Mouse (Mus musculus) cerebellum, adult (tissue): ENCODE data around the gene Sptan1.

Experiments
- ATAC-seq: cut with Nextera tagmentation; 2 replicates; pipeline ENCODE4 v1.9.2; 2017; ENCODE audit warnings: mild to moderate bottlenecking, moderate library complexity, mixed read lengths; ENCODE audit not compliant: insufficient number of reproducible peaks, low FRiP score, low TSS enrichment

The Sptan1 gene

DNA sequence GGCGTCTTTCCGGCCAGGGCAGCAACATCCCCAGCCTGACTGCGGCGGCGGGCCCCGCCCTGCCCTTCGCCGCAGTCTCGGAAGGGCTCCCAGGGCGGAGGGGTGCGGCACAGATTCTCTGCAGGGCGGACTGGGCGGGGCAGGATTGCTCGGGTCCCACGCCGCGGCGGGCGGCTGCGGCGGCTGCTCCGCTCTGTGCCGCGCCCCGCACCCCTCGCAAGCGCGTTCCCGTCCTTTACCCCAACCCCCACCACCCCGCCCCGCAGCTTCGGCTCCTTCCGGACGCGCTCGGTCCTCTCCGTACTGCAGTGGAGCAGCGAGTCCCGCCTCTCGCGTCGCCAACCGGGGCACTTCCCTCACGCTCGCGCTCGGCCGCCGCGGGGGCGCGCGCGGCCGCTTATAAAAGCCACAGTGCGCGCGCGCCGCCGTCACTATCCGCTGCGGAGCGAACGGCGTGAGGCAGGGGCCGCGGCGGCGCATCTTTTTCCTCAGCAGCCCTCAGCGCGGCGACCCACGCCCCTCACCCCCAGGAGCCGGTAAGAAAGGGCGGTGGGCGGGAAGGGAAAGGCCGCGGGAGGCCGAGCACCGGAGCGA, at the start of gene Sptan1:
TSS of gene Sptan1 (plus strand) at position 311 of the 594 bp plus-strand sequence.
- peak; percentile 91 for ATAC-seq

DNA sequence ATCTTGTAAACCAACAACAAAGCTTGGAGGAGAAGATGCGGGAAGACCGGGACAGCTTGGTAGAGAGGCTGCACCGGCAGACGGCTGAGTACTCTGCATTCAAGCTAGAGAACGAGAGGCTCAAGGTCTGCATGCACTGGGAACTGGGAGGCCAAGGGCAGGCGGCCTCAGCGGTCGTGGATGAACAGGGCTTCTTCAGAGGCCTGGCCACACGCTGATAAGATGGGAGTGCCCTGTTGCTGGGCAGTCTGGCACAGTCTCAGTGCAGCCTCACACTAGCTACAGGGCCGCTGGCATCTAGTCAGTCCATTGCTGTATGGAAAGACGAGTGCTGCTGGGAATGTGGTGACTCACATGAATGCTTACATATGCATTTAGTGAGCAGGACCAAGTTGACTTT, 47.7 kb upstream of the Sptan1 start:
- ATAC-seq: no peak

DNA sequence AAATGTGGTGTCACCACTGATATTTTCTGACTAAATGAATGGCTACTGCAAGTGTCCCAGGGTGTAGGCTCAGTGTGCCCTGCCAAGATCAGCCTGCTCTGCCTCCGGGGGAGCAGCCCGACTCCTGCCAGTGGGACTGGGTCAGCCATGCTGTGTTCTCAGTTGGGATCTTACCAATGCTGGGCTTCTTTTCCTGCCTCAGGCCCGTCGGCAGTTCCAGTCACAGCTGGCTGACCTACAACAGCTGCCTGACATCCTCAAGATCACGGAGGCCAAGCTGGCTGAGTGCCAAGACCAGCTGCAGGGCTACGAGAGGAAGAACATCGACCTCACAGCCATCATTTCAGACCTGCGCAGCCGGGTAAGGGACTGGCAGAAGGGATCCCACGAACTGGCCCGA, 43.3 kb upstream of the Sptan1 start:
- ATAC-seq: no peak

DNA sequence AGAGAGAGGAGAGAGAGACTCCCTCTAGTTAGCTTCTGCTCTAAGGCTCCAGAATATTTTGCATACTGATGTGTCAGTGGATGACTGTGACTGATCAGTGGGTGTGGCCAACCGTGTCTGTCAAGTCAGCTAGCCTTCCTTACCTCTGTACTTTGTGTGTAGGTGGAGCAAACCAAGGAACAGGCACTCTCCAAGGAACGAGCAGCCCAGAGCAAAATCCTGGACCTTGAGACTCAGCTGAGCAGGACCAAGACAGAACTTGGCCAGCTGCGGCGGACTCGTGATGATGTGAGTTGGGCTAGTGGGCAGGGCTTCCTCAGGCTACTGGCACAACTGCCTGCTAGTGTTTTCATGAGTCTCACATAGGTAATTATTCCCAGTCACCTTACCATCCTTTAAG, 38.8 kb upstream of the Sptan1 start:
- ATAC-seq: no peak

DNA sequence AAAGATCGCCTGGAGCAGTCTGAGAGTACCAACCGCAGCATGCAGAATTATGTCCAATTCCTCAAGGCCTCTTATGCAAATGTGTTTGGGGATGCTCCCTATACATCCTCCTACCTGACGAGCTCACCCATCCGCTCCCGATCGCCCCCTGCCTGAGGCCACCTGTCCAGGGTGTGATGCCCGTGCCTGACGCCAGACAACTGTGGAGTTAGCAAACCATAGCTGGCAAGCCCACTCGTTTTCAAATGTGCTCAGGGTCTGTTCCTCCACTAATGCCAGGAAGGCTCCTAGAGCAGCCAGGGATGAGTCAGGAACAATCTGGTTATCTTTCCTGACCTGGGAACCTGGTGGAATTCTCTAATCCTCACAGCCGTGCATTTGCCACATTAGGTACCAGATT, 34.9 kb upstream of the Sptan1 start:
- ATAC-seq: peak; percentile 90

DNA sequence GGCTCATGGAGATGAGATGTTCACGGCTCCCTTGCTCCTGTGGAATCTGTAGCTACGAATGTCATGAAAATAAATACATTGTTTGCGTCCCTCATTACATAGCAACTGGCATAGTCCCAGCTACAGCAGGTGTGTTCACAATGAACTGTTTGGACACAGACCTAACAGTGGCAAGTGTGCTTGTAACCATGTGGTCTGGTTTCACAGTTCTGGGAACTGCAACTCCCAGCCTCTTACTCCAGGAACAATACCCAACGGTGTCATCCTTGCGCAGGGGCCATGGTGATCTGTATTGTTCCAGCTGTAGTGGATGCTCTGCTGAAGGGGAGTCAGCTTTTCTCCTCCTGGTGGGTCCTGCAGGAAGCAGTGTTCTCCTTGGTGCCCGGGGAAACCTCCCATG, 34.2 kb upstream of the Sptan1 start:
- ATAC-seq: no peak

DNA sequence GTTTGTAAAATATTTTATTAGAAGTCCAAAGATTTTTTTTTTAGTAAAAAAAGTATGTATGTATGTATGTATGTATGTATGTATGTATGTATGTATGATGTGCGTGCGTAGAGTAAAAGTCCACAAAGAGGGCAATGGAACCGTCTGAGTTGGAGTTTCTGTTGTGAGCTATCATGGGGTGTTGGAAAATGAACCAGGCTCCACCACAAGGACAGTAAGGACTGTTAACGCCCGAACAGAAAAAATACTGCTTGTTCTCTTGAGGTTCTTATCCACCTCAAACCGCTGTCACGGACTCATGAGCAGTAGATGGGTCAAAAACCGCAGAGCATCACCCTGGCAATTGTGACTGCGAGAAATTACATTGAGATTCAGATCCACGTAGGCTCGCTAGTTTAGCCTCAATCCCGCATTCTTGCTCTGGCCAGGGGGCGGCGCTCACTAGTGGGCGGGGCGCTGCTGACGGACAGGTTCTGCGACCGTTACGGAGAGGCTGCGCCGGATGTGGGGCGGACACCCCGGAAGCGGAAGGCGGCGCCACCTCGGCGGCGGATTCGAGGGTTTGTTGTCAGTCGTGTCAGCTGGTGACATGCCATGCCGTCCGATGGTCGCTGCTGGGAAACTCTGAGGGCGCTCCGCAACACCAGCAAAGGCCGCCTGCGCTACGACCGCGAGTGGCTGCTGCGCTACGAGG, 30.3 kb upstream of the Sptan1 start, which contains the start of gene Gle1:
TSS of gene Gle1 (plus strand) at position 521 of the 694 bp plus-strand sequence.
- ATAC-seq: peak; percentile 71

DNA sequence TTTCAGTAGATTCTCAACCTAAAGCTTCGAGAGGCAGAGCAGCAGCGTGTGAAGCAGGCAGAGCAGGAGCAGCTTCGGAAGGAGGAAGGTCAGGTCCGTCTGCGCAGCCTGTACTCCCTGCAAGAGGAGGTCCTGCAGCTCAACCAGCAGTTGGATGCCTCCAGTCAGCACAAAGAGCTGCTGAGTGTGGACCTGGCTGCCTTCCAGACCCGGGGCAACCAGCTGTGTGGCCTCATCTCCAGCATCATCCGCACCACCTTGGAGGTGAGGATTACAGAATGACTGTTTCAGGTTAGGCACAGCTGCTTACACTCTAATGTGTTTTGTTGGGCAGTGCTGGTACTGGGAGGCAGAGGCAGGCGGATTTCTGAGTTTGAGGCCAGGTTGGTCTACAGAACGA, 25.3 kb upstream of the Sptan1 start:
- ATAC-seq: no peak

DNA sequence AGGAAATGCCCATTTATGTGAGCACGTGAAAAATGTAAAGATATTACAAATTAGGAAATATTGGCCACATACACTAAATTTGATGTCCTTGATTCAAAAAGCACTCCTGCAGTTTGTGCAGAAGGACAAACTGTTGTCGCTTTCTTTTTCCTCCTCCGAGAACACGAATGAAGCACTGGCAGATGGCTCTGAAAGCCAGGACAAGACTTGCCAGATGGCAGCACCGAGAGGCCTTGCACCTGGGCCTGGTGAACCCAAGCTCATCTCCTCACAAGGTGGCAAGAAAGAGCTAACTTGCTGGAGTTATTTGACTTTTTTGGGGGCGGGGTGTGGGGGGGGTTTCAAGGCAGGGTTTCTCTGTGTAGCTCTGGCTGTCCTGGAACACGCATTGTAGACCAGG, 24.5 kb upstream of the Sptan1 start:
- ATAC-seq: no peak

DNA sequence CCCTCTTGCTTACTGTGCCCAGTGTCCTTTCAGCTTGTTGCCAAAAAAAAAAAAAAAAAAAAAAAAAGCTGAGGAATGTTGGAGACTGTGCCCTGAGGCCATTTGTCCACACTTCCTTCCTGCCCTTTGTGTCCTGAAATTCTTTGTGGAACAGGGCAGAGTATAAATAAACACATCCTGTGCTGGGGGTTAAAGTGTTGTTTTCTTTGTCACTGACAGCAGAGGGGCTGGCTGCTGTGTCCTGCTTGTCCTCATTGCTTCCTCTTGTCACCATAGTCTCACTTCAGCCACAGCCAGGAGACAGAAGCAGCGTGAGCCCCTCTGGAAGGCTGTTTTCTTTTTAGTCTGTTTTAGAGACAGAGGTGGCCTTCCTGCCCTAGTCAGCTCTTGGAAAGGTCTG, 20.6 kb upstream of the Sptan1 start:
- ATAC-seq: no peak

DNA sequence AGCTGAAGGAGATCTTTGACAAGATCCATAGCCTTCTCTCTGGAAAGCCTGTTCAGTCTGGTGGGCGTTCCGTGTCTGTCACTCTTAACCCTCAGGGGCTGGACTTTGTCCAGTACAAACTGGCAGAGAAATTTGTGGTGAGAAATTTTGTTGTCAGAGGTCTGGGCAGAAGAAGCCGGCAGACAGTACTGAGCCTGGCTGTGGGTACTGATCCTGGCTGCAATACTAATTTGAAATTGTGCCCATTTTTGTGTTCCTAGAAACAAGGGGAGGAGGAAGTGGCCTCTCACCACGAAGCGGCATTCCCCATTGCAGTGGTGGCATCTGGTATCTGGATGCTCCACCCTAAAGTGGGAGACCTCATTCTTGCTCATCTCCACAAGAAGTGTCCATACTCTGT, 16.5 kb upstream of the Sptan1 start:
- ATAC-seq: no peak

DNA sequence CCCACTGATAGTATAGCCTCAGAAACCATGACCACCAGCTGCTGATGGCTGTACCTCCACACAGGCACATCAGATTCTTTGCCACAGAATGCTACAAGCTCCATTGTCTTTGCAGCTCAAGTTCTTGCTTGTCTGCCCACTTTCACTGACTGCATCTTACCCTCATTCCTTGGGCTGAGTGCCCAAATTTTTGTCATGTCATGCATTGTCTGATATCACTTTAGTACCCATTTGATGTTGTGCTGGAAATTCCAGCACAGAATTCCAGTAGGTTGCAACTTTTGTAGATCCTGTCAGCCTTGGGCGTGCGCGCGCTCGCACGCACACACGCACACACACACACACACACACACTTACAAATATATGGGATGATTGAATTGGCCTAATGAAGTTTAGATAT, 4.1 kb upstream of the Sptan1 start:
- no peak for ATAC-seq

DNA sequence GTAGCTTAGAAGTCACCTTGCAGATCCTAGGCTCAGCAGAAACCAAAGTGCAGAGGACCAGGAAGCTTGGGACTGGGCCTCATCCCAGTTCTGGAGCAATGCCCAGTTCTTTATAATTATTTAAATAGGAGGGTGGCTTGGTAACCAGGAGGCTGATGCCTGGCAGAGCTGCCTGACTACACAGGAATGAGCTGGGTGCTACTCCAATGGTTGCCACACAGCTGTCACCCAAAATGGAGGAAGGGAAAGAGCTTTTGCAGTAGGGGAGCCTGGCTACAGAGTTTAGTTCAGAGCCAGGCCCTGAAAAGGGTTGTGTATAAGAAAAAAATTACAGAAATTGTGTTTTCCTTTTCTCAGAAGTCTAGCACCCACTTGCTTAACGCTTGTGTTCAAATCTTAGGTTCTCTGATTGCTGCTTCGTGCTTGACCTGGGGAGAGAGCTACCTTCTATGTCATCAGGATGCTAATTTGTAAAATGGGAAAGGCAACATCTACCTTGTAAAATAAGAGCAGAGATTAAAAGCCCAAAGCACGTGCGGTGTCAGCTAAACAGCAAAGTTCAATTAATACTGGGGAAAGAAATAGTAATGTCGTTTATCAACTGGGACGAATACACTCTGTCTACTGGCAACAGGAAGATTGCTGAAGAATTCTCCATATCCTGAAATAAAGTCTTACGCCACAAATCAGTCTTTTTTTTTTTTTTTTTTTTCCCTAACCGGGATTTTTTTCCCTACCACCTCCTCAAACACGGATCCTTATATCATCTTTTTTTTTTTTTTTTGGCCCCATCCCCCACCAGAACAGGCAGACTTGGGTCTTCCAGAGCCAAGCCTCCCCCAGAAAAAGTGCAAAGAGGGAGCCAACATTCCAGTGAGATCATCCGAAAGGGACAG, 758 bp upstream of the Sptan1 start:
- ATAC-seq: no peak

DNA sequence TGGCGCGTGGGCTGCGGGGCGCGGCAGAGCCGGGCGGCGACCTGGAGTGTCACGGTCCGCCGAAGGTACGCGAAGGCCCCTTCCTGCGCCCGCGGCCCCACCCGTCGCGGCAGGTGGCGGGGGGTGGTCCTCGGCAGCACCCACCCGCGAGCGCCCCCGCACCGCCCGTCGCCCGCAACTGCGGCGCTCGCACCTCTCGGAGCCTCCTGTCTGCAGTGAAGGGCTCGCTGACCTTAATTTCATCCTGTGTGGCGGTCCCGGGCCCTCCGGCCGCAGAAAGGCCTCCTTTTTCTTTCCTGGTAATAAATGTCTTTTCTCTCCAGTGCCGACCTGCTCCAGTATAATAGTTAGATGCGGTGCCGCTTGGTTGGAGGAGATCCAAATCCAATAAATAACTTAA, 546 bp downstream of the Sptan1 start:
- ATAC-seq: no peak

DNA sequence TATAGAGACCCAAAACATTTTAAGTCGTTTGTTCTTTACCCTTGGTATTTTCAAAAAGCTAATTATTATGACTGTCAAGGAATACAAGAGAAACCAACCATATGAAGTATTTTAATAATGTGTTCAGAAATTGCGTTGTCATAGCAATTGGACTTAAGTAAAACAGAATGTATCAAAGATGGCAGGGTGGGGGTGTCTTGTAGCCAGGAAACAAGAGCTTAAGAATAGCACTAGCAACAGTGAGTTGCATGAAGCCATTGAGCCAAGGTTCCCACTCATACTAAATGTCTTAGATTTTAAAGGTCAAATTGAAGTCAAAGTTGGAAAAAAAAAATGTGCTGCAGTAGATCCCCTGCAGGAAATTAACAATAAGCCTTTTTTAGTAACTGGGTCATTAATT, 1.5 kb downstream of the Sptan1 start:
- no peak for ATAC-seq

DNA sequence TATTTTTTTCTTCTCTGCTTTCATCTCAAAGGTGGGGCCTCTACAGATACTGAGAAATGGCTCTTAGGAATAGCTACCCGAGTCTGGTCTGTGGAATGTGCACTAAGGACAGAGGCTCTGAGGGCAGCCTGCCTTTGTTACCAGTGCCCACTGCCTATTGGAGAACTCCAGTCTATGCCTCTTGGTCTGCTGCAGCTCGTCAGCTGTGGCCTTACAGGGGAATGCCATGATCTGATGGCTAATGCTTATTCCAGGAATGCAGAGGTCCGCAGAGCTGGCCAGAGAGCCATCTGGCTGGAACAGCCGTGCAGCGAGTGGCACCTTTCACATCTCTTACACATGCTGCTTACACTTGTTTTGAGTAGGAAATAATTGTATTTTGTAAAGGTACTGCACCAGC, 2.4 kb downstream of the Sptan1 start:
- ATAC-seq: no peak

DNA sequence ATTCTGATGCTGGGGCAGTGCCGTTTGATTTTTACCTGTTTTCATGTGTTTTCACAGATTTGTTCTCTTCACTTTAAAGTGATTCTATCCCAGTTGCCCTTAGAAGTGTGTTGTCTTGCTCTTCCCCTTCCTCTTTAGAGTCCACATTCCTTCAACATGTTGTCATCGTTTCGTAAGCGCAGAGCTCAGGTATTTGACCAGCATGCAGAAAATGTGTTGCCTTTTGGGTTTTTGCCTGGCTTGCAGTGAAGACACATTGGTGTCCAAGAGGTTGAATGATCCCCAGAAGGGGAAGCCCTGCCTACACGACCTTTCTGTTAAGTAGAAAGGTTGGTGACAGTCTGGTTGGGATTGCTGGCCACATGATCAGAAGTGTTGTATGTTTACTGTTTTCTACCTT, 3.3 kb downstream of the Sptan1 start:
- no peak for ATAC-seq

DNA sequence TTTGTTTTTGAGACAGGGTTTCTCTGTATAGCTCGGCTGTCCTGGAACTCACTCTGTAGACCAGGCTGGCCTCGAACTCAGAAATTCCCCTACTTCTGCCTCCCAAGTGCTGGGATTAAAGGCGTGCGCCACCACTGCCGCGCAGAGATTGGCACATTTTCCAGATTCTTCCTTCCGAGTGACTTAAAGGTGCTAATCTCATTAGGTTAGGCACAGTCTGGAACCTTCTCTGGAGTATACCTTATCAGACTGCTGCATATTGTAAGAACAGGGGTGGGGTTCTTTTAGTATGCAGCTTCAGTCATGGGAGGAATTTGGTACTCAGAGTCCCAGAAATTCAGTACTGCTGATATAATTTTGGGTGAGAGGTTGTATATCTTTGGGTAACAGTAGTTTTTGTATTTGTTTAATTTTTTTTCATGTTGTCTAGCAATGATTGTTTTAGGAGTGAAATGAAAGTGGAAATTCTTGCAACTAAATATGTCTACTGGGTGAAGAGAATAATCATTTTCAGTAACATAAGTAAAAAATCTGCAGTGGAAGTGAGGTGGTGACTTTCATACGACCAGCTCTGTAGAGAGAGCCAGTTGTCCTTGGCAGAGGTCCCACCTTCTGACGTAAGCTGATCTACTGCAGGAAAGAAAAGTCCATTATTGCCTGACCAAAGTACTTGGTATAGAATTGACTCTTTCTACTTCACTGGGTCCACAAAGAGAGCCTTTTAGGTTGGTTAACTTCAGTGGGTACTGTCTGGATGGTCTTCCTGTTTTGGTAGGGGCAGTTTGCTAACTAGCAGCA, 6.7 kb downstream of the Sptan1 start:
- no peak for ATAC-seq

DNA sequence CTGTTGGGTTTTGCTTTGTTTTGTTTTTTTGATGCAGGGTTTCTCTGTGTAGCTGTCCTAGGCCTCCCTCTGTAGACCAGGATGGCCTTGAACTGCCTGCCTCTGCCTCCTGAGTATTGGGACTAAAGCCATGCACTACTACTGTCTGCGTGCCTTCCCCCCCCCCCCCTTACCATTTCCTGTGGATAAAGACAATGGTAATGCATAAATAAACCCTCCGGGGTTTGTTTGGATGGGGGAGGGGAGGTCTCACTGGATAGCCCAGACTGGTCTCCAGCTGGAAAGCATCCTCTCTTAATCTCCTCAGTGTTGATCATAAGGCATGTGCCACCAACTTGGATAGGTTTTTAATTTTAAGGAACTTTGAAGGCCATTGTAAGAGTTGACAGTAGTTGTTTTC, 8.2 kb downstream of the Sptan1 start:
- ATAC-seq: no peak

DNA sequence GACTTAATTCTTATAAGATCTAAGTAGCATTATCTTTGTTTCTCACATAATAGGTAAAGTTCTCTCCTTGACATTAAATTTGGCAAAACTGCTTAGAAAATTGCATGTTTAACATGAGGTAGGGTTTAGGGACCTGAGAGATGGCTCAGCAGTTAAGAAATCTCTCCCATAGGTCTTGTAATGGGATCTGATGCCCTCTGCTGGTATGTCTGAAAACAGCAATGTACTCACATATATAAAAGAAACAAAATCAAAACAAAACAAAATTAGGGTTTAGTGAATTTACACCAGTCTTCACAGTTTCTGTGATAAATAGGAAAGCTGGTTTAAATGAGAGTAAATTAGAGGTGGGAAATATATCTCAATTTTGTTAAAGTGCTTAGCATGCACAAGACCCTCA, 11.9 kb downstream of the Sptan1 start:
- ATAC-seq: no peak

DNA sequence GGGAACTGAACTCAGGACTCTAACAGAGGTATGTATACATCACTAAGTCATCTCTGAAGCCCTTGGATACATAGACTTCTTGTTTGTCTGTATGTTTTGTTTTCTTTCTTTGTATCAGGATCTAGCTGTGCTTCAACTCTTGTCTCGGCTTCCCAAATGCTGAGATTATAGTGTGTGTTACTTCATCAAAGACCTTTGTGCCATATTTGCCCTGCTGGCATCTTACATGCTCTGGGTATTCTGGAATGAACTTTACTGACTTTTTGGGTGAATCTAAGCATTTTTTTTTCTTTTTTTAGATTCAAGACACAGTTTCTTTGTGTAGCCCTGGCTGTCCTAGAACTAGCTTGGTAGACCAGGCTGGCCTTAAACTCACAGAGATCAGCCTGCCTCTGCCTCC, 15.3 kb downstream of the Sptan1 start:
- no peak for ATAC-seq
